Mouse (Mus musculus): ENCODE measurements around the gene Capn7.

GRCm38 (mm10) chr14:31402693-31403092 lies 66.3 kb downstream of the Capn7 start:
- TF ChIP-seq POLR2A (IDR thresholded peaks at IDR 0.05; ENCODE audit: low read depth, low read length) (no peak), CTCF (IDR thresholded peaks at IDR 0.05; ENCODE audit: borderline replicate concordance, insufficient read depth, low read length) (no peak)
